Mouse (Mus musculus) heart, postnatal 25 days (tissue): Measurements from ENCODE around the gene Gp9. TPM values are rescaled to one million over a fixed set of nuclear protein-coding genes. Genes with fewer than 3 reads are reported as not detected.

Source experiments
- DNase-seq: peaks from one replicate; pipeline ENCODE4 v3.0.0; 2022; ENCODE audit warnings: low spot score
- intact Hi-C: fragments of 180-260 bp; cut with DNase I; formaldehyde crosslinking; loops from one replicate; pipeline ENCODE4 v1.15.1; 2025
- total RNA-seq, 2 experiments: library from RNA; stranded (reverse); gene quantifications; 2 replicates each; pipeline ENCODE4 v1.2.3; 2021

Gp9 gene
- total RNA-seq, 2 experiments from 2014 or later, result 0.78 to 1.2 TPM

GRCm38 (mm10) chr6:87806028-87806427 lies 28.2 kb downstream of the Gp9 start:
- intact Hi-C loops, result no loop called here
- no peak for DNase-seq

DNA sequence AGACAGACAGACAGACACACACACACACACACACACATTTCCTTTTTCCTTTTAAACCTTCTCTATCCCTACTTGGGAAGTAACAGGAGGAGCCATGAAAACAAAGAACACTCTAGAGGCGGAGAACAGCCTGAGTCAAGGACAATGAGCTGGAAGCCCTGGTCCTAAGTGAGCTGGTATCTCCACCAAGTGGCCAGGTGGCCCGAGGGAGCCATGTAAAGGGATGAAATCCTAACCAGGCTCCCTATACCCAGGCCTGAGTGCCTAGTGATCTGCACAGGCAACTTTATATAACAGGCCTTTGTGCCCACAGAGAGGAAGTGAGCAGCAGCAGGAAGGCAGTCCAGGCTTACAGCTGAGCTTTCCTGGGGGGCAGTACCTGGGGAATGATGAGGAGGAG lies 29.0 kb downstream of the Gp9 start:
- intact Hi-C loops, result no loop called here
- no peak for DNase-seq

DNA sequence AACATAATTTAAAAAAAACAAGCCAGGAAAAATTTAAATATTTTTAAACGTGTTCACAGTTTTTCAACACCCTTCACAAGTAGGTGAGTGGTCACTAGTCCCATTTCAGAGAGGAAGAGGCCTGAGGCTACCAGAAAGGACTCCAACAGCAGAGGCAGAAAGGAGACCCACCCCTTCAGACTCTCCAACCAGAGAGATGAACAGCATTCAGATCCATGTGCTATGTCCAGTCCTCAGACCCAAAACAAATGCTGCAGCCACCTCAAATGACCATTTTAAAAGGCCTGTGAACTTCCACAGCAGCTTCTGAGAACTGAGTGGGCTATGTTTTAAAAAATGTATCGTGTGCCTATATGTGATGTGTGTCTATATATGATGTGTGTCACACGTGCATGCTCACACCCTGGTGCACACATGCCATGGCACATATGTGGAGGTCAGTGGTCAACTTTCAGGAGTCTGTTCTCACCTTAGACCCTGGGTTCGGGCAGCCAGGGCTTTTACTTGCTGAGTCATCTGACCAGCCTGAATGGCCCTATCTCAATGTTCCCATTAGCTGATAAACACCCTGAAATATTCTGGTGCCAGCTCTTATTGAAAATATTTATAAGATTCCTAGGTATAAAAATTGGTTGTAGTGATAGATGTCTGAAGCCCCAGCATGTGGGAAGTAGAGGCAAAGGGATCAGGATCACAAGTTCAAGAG lies 30.0 kb downstream of the Gp9 start:
- intact Hi-C loops, result no loop called here
- DNase-seq, result no peak

DNA sequence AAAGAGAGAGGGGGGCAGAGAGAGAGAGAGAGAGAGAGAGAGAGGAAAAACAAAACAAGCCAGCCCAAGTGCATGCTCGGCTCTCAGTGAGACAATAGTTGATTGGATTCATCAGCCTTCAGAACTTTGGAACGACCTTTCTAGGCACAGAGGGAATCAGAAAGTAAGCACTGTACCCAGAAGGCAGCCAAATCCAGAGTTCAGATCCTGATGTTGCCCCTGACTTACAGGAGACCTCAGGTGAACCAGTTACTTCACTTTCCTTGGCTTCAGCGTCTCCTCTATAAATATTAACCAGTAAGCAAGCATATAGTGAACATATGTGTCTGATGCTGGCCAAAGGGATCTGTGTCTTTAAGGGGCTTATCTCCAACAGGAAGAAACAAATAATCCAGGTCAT lies 30.6 kb downstream of the Gp9 start:
- intact Hi-C loops, result no loop called here
- DNase-seq, result no peak

DNA sequence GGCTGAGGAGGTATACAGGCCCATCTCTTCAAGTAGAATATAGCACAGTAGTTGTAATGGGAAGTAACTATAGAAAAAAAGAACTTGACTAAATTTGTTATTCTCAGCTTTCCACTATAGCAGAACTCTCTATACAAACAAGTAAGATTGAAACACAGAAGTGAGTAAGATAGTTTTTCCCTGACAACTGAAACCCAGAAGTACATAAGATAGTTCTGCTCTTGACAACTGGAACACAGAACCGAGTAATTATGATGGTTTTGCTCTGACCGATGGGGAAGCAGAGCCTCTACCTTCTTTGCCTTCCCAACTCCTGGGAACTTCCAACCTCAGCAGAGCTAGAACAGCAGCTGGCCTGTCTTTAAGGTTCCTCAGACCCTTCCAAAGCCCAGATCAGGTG lies 31.3 kb downstream of the Gp9 start:
- intact Hi-C loops, result no loop called here
- DNase-seq, result no peak

DNA sequence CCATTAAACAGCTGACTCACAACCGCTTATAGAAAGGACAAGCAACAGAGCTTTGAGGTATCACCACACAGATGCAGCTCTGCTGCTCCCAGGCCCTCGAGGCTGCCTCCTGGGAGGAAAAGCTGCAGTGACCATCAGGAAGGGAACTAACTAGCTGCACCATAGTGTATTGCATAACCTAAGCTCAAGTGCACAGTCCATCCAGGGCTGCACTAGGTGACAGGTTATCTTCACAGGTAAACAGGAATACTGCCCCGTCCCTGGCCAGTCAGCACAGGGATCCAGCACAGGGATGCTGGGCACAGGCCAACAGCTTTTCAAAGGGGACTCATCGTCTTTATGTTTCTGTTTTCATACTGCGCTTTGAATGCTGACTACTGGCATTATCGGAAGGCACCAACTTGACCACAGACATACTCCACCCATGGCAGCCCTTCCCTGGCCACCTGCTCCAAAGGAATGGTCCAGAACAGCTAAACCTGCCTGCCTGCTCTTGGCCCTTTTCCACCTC lies 31.8 kb downstream of the Gp9 start:
- DNase-seq, result no peak

GRCm38 (mm10) chr6:87810311-87810710 lies 32.4 kb downstream of the Gp9 start:
- intact Hi-C loops, result no loop called here
- no peak for DNase-seq

More for the DNA sequence above, 31.8 kb downstream of the Gp9 start:
- intact Hi-C loops, result no loop called here

DNA sequence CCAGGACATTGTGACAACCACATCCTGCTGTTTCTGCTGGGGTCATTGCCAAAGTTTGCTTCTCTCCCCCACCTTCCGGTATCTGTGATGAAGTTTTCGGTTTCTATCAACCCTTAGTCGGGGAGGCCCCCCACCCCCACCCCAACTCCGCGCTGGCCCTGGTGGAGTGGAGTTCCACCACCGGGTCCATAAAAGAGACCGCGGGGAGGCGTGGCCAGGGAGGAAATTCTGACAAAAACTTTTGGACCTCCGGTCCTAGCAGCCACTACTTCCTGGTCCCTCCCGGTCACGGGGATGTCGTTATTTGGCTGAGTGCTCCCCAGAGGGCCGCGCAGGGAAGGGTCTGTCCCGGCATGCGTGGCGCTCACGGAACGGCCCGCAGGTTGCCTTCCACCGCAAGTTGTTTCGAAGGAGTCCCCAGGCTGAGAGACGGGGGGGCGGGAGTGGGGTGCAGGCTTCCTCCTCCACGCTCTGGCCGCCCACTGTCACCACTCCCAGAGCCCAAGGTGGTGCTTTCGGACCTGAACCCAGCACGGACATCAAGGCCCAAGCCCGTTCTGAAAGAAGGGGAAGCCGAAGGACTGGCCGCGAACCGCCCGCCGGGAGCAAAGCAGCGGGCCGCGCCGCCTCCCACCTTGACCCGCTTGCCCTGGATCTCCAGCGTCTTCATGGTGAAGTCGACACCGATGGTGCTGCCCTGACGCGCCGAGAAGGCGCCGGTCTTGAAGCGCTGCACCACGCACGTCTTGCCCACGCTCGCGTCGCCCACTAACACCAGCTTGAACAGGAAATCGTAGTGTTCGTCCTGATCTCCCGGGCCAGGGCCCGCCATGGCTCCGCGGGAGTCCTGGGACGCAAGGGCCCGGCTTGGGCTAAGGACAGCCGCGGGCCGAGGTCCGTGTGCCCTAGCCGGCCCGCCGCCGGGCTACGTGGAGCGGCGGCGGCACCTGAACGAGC lies 33.1 kb downstream of the Gp9 start:
- intact Hi-C loops, result no loop called here

DNA sequence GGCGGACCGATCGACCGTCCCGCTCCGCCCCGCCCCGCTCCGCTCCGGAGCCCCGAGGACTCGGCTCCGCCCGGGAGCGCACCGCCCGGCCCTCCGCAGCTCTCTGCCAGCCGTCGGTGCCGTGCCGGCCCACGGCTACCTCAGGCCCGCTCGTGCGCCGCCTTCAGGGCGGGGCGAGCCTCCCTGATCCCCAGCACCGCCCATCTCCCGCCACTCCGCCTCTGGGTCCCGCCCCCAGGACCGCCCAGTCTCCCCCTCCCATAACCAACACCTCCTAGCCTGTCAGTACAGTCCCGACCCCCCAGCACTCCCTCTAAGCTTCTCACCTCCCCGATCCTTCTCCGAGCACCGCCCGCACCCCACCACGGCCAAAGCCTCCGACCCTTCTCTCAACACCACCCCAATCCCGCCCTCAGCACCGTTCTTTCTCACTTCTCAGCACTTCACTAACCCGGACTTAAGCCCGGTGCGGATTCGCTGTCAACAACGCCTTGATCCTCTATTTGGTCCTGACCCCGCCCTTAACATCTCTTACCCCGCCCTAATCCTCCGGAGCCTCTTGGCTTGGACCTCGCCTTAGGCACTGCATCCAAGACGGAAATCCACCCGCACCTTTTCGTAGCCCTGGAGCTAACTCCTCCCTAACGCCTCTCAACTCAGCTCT lies 33.9 kb downstream of the Gp9 start, which contains the start of gene Rab43:
TSS of gene Rab43 (minus strand) at position 490 of the 664 bp plus-strand sequence.
- peak; percentile 93 for DNase-seq

More for the DNA sequence above, 33.1 kb downstream of the Gp9 start:
- DNase-seq, result peak; percentile 70

GRCm38 (mm10) chr6:87812656-87813055 lies 34.8 kb downstream of the Gp9 start:
- intact Hi-C loops, result no loop called here
- DNase-seq, result no peak

More for the DNA sequence above, 33.9 kb downstream of the Gp9 start, which contains the start of gene Rab43:
- intact Hi-C loops, result no loop called here

- no peak for DNase-seq
- intact Hi-C loops, result no loop called here
Measured at GRCm38 (mm10) chr6:87814486-87814885, 36.6 kb downstream of the Gp9 start.

DNA sequence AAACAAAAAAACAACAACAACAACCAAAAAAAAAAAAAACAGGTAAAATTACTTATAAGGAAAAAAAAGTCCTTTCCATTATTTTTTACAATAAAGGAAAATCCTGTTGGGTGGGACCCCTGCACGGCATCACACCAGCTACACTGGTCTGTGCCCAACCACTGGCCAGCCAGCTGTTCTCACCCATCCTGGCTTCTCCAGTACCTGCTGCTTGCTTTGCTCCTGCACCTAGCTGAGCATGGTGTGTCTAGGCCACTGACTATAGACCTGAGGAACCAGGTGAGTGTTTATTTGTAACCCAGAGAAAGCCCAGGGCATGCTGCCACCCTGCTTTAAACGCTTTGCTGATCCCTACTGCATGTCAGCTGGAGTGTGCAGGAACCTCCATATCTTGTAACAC lies 42.5 kb downstream of the Gp9 start:
- no peak for DNase-seq

More for the DNA sequence above, 42.5 kb downstream of the Gp9 start:
- intact Hi-C loops, result no loop called here

Other genes with a start within 250 kb of the Gp9 start
- 1 to 10 TPM; 3.1 to 3.8 TPM for gene Arhgap25, start 244.8 kb upstream of the Gp9 start, total RNA-seq
- gene Prokr1, start 187.3 kb upstream of the Gp9 start, total RNA-seq, result under 1 TPM; 0.73 to 0.84 TPM
- gene Aplf, start 105.9 kb upstream of the Gp9 start, total RNA-seq, result 1 to 10 TPM; 2.3 to 2.6 TPM
- 1 to 10 TPM in 1 of 2 experiments, under 1 TPM in 1; 0.95 to 1.4 TPM for gene Efcc1, start 47.2 kb upstream of the Gp9 start, total RNA-seq
- gene Rab43, start 34.1 kb downstream of the Gp9 start, total RNA-seq, result 10 to 100 TPM; 12.5 to 15.7 TPM
- gene Gm45140, start 57.7 kb downstream of the Gp9 start, total RNA-seq, result 1 to 10 TPM; 1.2 to 1.6 TPM
- gene Isy1, start 60.7 kb downstream of the Gp9 start, total RNA-seq, result 10 to 100 TPM; 19.5 to 21.9 TPM
- 100 to 1,000 TPM; 279 to 311 TPM for gene Cnbp, start 73.0 kb downstream of the Gp9 start, total RNA-seq
- gene Copg1, start 109.7 kb downstream of the Gp9 start, total RNA-seq, result 10 to 100 TPM; 42.6 to 46.1 TPM
- 10 to 100 TPM in 1 of 2 experiments, 1 to 10 TPM in 1; 8.5 to 10.3 TPM for gene Hmces, start 135.9 kb downstream of the Gp9 start, total RNA-seq
- gene H1fx, start 203.6 kb downstream of the Gp9 start, total RNA-seq, result 1 to 10 TPM; 1.7 to 2.7 TPM